Mouse (Mus musculus) embryonic facial prominence, embryonic 14.5 days (tissue): ENCODE data around the gene Specc1. TPM values are rescaled to one million over a fixed set of nuclear protein-coding genes. Genes with fewer than 3 reads are reported as not detected.

Experiments
- ATAC-seq: fragments of 200-750 bp; cut with Nextera tagmentation; 2 replicates; pipeline ENCODE4 v1.8.0; 2017; ENCODE audit warnings: low read depth, moderate number of reproducible peaks, moderate TSS enrichment
- DNase-seq: peaks from one replicate; pipeline ENCODE4 v3.0.0-alpha.2; 2015; ENCODE audit warnings: low spot score
- H3K27ac ChIP-seq: fragments of 300-500 bp; sonication (generic); replicated peaks from 2 replicates; pipeline ENCODE4 v1.5.1; 2014; ENCODE audit warnings: low read depth, mild to moderate bottlenecking, low read length, moderate library complexity
- H3K27me3 ChIP-seq: fragments of 300-500 bp; sonication (generic); replicated peaks from 2 replicates; pipeline ENCODE4 v1.6.1; 2014; ENCODE audit warnings: low read length; ENCODE audit not compliant: control insufficient read depth, insufficient read depth
- H3K36me3 ChIP-seq: fragments of 300-500 bp; sonication (generic); 2 replicates; pipeline ENCODE4 v1.6.1; 2014; ENCODE audit warnings: low read length, mixed read lengths; ENCODE audit not compliant: control insufficient read depth, insufficient read depth
- H3K4me1 ChIP-seq: fragments of 300-500 bp; sonication (generic); 2 replicates; pipeline ENCODE4 v1.6.1; 2014; ENCODE audit warnings: antibody characterized with exemption, low read length; ENCODE audit not compliant: control insufficient read depth, insufficient read depth
- H3K4me2 ChIP-seq: fragments of 300-500 bp; sonication (generic); 2 replicates; pipeline ENCODE4 v1.6.1; 2014; ENCODE audit warnings: low read depth, mild to moderate bottlenecking, low read length, moderate library complexity, mixed read lengths
- H3K4me3 ChIP-seq: fragments of 300-500 bp; sonication (generic); 2 replicates; pipeline ENCODE4 v1.5.1; 2014; ENCODE audit warnings: low read depth, mild to moderate bottlenecking, low read length
- H3K9ac ChIP-seq: fragments of 300-500 bp; sonication (generic); 2 replicates; pipeline ENCODE4 v1.6.1; 2014; ENCODE audit warnings: low read depth, mild to moderate bottlenecking, low read length, moderate library complexity, mixed read lengths
- H3K9me3 ChIP-seq: fragments of 300-500 bp; sonication (generic); 2 replicates; pipeline ENCODE4 v1.6.1; 2016; ENCODE audit warnings: low read length; ENCODE audit not compliant: control insufficient read depth
- WGBS: fragments of 180-500 bp; shearing (Covaris S2); extraction: QIAGEN DNeasy Blood & Tissue Kit; methylation state at CpG from one replicate; pipeline ENCODE4 v1.1.7; 2014; 5-methylcytosine and 5-hydroxymethylcytosine counted together
- polyA plus RNA-seq: library from polyadenylated mRNA; unstranded; fragments of >200 nt; fragmentation: Nextera tagmentation; extraction: Ambion mirVana; gene quantifications from 2 replicates; pipeline ENCODE4 v1.2.1, GENCODE M21; 2014

Gene Specc1
- polyA plus RNA-seq, 1 experiment from 2014 or later, result 13.5 TPM

DNA sequence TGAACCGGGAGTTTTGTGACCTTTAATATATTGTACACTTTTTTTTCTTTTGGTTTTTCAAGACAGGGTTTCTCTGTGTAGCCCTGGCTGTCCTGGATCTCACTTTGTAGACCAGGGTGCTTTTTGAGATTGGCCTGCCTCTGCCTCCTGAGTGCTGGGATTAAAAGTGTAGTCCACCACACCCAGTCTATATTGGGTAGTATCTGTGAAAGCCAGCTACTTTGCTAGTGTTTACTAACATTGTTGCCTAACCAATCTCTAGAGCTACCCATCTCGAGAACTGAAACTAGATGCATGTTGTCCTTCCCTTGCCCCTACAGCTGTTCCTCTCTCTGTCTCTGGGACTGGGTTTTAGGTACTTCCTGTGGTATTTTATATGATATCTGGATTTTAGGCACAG is 3.5 kb downstream of the Specc1 start:
- Histone ChIP-seq H3K9ac (no peak overlapping the region), H3K4me1 (no peaks in the 10 kb centered on the region), H3K4me3 (no peak overlapping the region), H3K9me3 (no peaks in the 10 kb centered on the region), H3K36me3 (no peaks in the 10 kb centered on the region), H3K27ac (no peak overlapping the region), H3K27me3 (peaks cover 26% of the 10 kb centered on the region), H3K4me2 (no peak overlapping the region)
- no peak for DNase-seq
- WGBS, result 83% methylated on average over 2 of the region's 2 CpGs
- ATAC-seq, result no peak

DNA sequence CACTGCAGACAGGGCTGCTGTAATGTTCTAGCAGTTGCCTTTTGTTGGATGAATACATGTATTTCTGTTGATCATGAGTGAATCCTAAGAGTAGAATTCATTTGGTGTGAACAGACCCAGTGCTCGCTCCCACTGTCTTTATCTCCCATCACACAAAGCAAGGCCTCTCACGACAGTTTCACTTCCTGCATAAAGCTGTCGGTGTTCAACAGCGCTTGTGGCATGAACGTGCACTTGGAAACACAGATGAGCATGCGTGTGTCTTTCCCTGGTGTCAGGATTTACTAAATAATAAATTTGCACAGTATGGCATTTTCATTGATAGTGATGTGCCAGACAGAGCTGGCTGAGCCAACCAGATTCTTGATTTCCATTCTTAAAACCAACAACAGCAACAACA is 6.1 kb downstream of the Specc1 start:
- no peak overlapping the region for H3K9ac ChIP-seq
- no peak overlapping the region for H3K4me3 ChIP-seq
- WGBS, result 73% methylated on average over 6 of the region's 6 CpGs
- H3K27ac ChIP-seq, result no peak overlapping the region
- no peaks in the 10 kb centered on the region for H3K9me3 ChIP-seq
- no peak for DNase-seq
- ATAC-seq, result no peak
- H3K36me3 ChIP-seq, result no peaks in the 10 kb centered on the region
- H3K4me2 ChIP-seq, result no peak overlapping the region
- H3K4me1 ChIP-seq, result no peaks in the 10 kb centered on the region
- H3K27me3 ChIP-seq, result peaks cover 15% of the 10 kb centered on the region

DNA sequence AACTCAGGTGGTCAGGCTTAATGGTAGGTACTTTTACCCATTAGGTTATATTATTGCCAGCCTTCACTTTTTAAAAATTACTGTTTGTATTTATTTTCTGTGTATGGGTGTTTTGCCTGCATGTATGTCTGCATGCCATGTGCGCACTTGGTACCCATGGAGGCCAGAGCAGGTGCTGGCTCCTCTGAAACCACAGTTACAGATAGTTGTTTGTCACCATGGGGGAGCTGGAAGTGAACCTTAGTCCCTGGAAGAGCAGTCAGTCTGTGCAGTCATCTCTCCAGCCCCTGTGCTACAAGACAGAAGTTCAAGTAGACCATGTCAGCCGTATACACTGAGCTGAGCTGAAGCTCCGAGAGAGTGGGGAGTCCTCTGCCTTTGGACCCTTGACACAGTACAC is 6.6 kb downstream of the Specc1 start:
- Histone ChIP-seq H3K4me1 (no peaks in the 10 kb centered on the region), H3K4me2 (no peak overlapping the region), H3K9ac (no peak overlapping the region), H3K36me3 (no peaks in the 10 kb centered on the region), H3K27me3 (0 out of 2 replicates have a peak, but pooled peaks cover 11% of the 10 kb centered on the region), H3K9me3 (no peaks in the 10 kb centered on the region), H3K27ac (no peak overlapping the region), H3K4me3 (no peak overlapping the region)
- DNase-seq (no peak), ATAC-seq (no peak)
- WGBS, result 80% methylated on average over 3 of the region's 3 CpGs

DNA sequence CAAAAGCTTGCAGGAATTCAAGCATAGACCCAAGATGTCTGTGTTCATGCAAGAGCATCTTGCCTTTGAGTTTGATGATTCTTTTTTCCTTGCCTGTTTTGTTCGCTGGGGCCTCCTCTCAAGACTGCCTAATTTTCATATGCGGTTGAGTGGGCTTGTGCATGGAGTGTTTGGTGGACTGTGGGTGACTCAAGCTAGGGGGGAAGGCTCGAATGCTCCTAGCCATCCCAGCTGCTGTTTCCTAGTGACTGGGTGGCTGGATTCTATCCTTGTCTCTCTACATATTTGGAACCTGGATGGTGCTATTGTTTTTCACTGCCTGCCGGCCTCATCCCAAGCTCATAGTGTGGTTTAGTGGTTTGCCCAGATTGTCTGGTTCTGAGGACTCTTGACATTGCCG is 8.0 kb downstream of the Specc1 start:
- DNase-seq, result no peak
- no peaks in the 10 kb centered on the region for H3K36me3 ChIP-seq
- H3K4me2 ChIP-seq, result no peak overlapping the region
- no peak overlapping the region for H3K4me3 ChIP-seq
- ATAC-seq, result no peak
- 89% methylated on average over 5 of the region's 5 CpGs for WGBS
- H3K9ac ChIP-seq, result no peak overlapping the region
- H3K9me3 ChIP-seq, result no peaks in the 10 kb centered on the region
- no peak overlapping the region for H3K27ac ChIP-seq
- H3K4me1 ChIP-seq, result no peaks in the 10 kb centered on the region
- H3K27me3 ChIP-seq, result 0 out of 2 replicates have a peak, but pooled peaks cover under 1% of the 10 kb centered on the region

DNA sequence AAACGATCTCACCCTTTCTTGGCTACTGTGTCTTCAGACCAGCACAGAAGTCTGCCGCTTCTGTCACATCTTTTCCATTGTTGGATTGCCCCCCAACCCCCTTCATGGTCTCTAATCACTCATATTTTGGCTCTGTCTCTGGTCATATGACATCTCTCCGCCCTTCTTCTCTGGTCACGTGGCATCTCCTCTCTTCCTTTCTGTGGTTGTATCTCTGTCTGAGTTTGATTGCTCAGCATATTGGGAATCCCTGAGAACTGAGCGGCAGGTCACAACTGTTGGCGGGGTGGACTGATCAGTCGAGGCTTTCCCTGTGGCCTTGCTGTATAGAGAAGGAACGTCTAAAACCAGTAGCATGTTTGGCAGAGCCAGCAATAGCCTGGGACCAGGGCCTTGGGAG is 10.5 kb downstream of the Specc1 start:
- Histone ChIP-seq H3K27me3 (no peaks in the 10 kb centered on the region), H3K4me3 (no peak overlapping the region), H3K4me1 (peaks cover 9% of the 10 kb centered on the region), H3K27ac (no peak overlapping the region), H3K9ac (no peak overlapping the region), H3K9me3 (no peaks in the 10 kb centered on the region), H3K4me2 (no peak overlapping the region), H3K36me3 (no peaks in the 10 kb centered on the region)
- 79% methylated on average over 8 of the region's 8 CpGs for WGBS
- DNase-seq (no peak), ATAC-seq (no peak)

DNA sequence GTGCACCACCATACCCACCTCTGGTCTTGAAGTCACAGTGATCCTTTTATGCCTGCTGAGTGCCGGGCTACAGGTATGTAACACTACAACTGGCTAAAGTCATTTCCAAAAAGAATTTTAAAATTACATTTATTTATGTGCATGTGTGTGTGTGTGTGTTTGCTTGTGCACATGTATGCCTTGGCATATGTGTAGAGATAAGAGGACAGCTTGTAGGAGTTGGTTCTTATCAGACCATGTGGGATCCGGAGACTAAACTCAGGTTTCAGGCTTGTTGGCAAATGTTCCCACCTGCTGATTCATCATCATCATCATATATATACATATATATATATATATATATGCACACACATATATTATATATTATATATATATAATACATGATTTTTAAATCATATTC is 12.3 kb downstream of the Specc1 start:
- 88% methylated on average over 2 of the region's 2 CpGs for WGBS
- Histone ChIP-seq H3K4me2 (no peak overlapping the region), H3K9me3 (no peaks in the 10 kb centered on the region), H3K4me3 (no peak overlapping the region), H3K27ac (no peak overlapping the region), H3K4me1 (peaks cover 10% of the 10 kb centered on the region), H3K9ac (no peak overlapping the region), H3K27me3 (no peaks in the 10 kb centered on the region), H3K36me3 (no peaks in the 10 kb centered on the region)
- ATAC-seq (no peak), DNase-seq (no peak)

DNA sequence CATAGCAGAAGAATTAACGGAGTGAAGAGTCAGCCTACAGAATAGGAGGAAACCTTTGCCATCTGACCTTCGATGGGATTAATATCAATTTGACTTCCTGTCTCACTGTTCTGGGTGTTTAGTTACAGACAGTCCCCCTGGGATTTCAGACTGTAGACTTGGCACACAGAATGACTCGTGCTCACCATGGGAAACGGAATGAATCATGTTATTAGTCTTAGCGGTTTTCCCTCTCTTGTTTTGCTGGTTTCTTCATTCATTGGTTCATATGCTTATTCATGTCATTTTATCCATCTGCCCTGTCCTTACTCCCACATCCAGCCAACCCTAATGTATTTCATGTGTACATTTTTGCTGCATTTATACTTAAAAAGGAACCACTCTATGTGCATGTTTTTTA is 14.3 kb downstream of the Specc1 start:
- H3K36me3 ChIP-seq, result no peaks in the 10 kb centered on the region
- peaks cover 13% of the 10 kb centered on the region for H3K4me1 ChIP-seq
- H3K27ac ChIP-seq, result no peak overlapping the region
- WGBS, result 24% methylated on average over 5 of the region's 5 CpGs
- no peak for ATAC-seq
- no peak overlapping the region for H3K4me3 ChIP-seq
- DNase-seq, result peak; percentile 64
- no peaks in the 10 kb centered on the region for H3K9me3 ChIP-seq
- no peak overlapping the region for H3K9ac ChIP-seq
- H3K4me2 ChIP-seq, result no peak overlapping the region
- no peaks in the 10 kb centered on the region for H3K27me3 ChIP-seq

DNA sequence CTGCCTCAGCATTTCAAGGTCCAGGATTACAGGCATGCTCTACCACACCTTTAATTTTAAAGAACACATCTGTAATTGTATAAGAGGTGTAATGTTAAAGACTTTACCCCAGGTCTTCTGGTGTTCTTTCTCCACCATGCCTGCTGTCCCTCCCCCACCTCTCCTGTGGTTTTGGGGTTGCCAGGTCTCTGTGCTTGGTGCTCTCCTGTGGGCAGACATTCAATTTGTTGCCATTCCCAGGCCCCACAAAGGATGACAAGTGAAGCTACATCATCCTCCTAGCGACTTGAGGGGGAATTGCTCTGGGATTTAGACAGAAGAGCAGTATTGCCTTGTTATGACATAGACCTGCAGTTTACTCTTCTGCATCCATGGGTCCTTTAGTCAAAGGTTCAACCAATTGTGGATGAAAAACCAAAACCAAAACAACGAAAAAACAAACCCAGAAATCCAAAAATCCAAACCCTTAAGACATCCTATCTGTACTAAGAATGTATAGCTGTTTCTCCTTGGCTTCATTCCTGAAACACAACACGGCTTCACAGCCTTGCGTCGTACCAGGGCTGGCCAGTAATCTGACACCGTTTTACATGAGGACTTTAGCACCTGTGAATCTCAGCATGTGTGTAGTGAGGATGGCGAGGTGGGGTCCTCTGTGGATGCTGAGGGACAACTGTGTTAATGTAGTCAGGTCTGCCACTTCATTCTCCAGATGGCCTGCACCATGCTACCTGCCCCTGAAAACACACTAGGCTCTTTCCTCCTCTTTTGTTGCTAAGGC is 15.1 kb downstream of the Specc1 start:
- no peaks in the 10 kb centered on the region for H3K36me3 ChIP-seq
- peak; percentile 40 for DNase-seq
- peaks cover 13% of the 10 kb centered on the region for H3K4me1 ChIP-seq
- H3K4me3 ChIP-seq, result no peak overlapping the region
- 39% methylated on average over 7 of the region's 7 CpGs for WGBS
- H3K4me2 ChIP-seq, result no peak overlapping the region
- no peaks in the 10 kb centered on the region for H3K9me3 ChIP-seq
- ATAC-seq, result peak; percentile 57; the same call in 1 of the 2 replicates
- H3K27me3 ChIP-seq, result no peaks in the 10 kb centered on the region
- H3K9ac ChIP-seq, result no peak overlapping the region
- H3K27ac ChIP-seq, result no peak overlapping the region

DNA sequence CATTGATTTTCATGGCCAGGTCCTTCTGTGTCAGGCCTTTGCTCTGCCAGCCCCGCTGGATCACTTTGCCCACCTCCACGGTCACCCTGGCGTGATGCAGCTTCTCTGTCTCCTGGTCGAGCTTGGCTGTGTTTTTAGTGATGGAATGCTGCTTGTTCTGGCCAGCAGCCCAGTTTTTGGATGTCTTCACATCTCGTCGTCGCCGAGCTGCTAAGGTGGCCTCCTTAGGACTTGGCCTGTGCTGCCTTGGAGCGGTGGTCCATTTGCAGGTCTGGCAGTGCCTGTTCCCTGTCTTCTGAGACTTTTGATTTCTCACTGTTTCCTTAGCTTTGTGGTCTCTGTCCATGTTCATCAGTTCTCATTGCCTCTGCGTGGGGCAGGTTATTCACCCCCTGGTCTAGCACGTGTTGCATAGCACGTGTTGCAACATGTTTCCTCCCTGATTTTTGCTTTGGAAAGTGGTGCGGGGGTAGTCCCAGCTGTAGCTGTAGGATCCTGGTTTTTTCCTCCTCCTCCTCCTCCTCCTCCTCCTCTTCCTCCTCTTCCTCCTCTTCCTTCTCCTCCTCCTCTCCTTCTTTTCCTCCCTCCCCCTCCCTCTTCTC is 17.6 kb downstream of the Specc1 start:
- no peak overlapping the region for H3K4me3 ChIP-seq
- no peak overlapping the region for H3K4me2 ChIP-seq
- no peak overlapping the region for H3K27ac ChIP-seq
- ATAC-seq (no peak), DNase-seq (peak; percentile 26)
- no peaks in the 10 kb centered on the region for H3K27me3 ChIP-seq
- H3K4me1 ChIP-seq, result peaks cover 13% of the 10 kb centered on the region
- H3K36me3 ChIP-seq, result no peaks in the 10 kb centered on the region
- H3K9ac ChIP-seq, result no peak overlapping the region
- H3K9me3 ChIP-seq, result no peaks in the 10 kb centered on the region
- WGBS, result 56% methylated on average over 13 of the region's 13 CpGs
